Mouse (Mus musculus) small intestine, adult 2 months (tissue): ENCODE results near the gene Trex2.

Source experiments
- CTCF ChIP-seq: fragments of 200-500 bp; IDR thresholded peaks from 2 replicates; pipeline ENCODE4 v1.5.1; 2012; ENCODE audit warnings: low read depth, mild to moderate bottlenecking, control low read depth, inconsistent platforms, low read length, moderate library complexity, mixed read lengths; ENCODE audit not compliant: insufficient replicate concordance, insufficient read length; ENCODE audit errors: extremely low read depth
- POLR2A ChIP-seq: fragments of 200-500 bp; IDR thresholded peaks from 2 replicates; pipeline ENCODE4 v1.6.1; 2012; ENCODE audit warnings: low read depth, mild to moderate bottlenecking, control low read depth, inconsistent platforms, low read length, moderate library complexity

GRCm38 (mm10) chrX:73476621-73477020 is 41.5 kb upstream of the Trex2 start:
- no peak for TF ChIP-seq POLR2A
- no peak for TF ChIP-seq CTCF
